Mouse (Mus musculus) midbrain, embryonic 10.5 days (tissue): ENCODE measurements around the gene Zfp763. TPM values are rescaled to one million over a fixed set of nuclear protein-coding genes. Genes with fewer than 3 reads are reported as not detected.

Source experiments
- polyA plus RNA-seq: library from polyadenylated mRNA; unstranded; fragments of >200 nt; fragmentation: Nextera tagmentation; extraction: Ambion mirVana; gene quantifications from 2 replicates; pipeline ENCODE4 v1.2.1, GENCODE M21; 2016

Zfp763 gene
- polyA plus RNA-seq, 1 experiment from 2014 or later = 16.8 TPM

Other genes with a start within 250 kb of the Zfp763 start
- gene Zfp871, start 245.1 kb downstream of the Zfp763 start, polyA plus RNA-seq = 49.4 and 52.8 TPM in 2 replicates
- gene Zfp811, start 223.5 kb downstream of the Zfp763 start, polyA plus RNA-seq = 30.1 and 44.5 TPM in 2 replicates
- gene Zfp799, start 203.1 kb downstream of the Zfp763 start, polyA plus RNA-seq = 12.1 and 12.8 TPM in 2 replicates
- gene Zfp870, start 141.8 kb downstream of the Zfp763 start, polyA plus RNA-seq = 7.9 and 8.9 TPM in 2 replicates
- gene Cyp4f14, start 116.1 kb downstream of the Zfp763 start, polyA plus RNA-seq = not detected in 2 replicates
- gene Cyp4f13, start 86.0 kb downstream of the Zfp763 start, polyA plus RNA-seq = 1.6 and 2.9 TPM in 2 replicates
- 11.5 and 13.2 TPM in 2 replicates for gene Zfp472, start 67.6 kb downstream of the Zfp763 start, polyA plus RNA-seq
- 15.3 and 16.9 TPM in 2 replicates for gene Zfp952, start 40.3 kb downstream of the Zfp763 start, polyA plus RNA-seq
- not detected in 2 replicates for gene 4921501E09Rik, start 34.7 kb upstream of the Zfp763 start, polyA plus RNA-seq
- 6.6 and 8.1 TPM in 2 replicates for gene Zfp563, start 55.9 kb upstream of the Zfp763 start, polyA plus RNA-seq
- 0.06 TPM in 1 of 2 replicates, not detected in the other for gene Morc2b, start 106.3 kb upstream of the Zfp763 start, polyA plus RNA-seq
- not detected in 2 replicates for gene Olfr55, start 135.0 kb upstream of the Zfp763 start, polyA plus RNA-seq
- not detected in 2 replicates for gene Olfr239, start 157.9 kb upstream of the Zfp763 start, polyA plus RNA-seq
- not detected in 2 replicates for gene Olfr1564, start 188.3 kb upstream of the Zfp763 start, polyA plus RNA-seq
- 16.4 and 17.5 TPM in 2 replicates for gene Zfp955a, start 221.7 kb upstream of the Zfp763 start, polyA plus RNA-seq
- 0.04 and 0.06 TPM in 2 replicates for gene Olfr63, start 231.3 kb upstream of the Zfp763 start, polyA plus RNA-seq